ENCODE assay signal across 9 mouse cellular contexts in genomic region chr9:15627785-15628287, GRCm38 (mm10). TPM values are rescaled to one million over a fixed set of nuclear protein-coding genes. Genes with fewer than 3 reads are reported as not detected.
DNase-seq lines count a peak whose midpoint lies in the region; ATAC-seq and TF ChIP-seq lines count a peak whose summit lies in the region.
"Had no signal": no experiment of that assay in that cellular context is flagged by ENCODE, and none has a peak within 500 bp of the region (broad histone marks: within the 10 kb centered on the region; RNA-seq: fewer than 3 reads in every experiment).

TSS of gene Deup1 (minus strand) at chr9:15627933.

- no peaks in the 10 kb centered on the region for H3K4me1 ChIP-seq in ES-Bruce4 (ENCODE audit: control insufficient read depth, insufficient read depth, low read length)
- no peaks in the 10 kb centered on the region for H3K4me1 ChIP-seq in forebrain, postnatal 0 days (ENCODE audit: insufficient read depth)
- 0 out of 2 replicates have a peak, but pooled peaks cover 6% of the 10 kb centered on the region for H3K4me1 ChIP-seq in intestine, embryonic 15.5 days (replicated peaks)
- peaks cover 12% of the 10 kb centered on the region for H3K4me1 ChIP-seq in midbrain, embryonic 10.5 days
- 0 out of 2 replicates have a peak, but pooled peaks cover 4% of the 10 kb centered on the region for H3K4me1 ChIP-seq in stomach, embryonic 15.5 days

- H3K4me2 ChIP-seq in forebrain, postnatal 0 days (ENCODE audit: low read depth): peak within 1 kb of the TSS; percentile 60
- peak within 1 kb of the TSS; percentile 69 for H3K4me2 ChIP-seq in intestine, embryonic 15.5 days (replicated peaks)
- H3K4me2 ChIP-seq in stomach, embryonic 15.5 days: peak within 1 kb of the TSS; percentile 60

- H3K27ac ChIP-seq in ES-Bruce4 (ENCODE audit: insufficient read depth, low read length): no peak within 1 kb of the TSS
- no peak within 1 kb of the TSS for H3K27ac ChIP-seq in forebrain, postnatal 0 days (ENCODE audit: low read depth, low read length)
- H3K27ac ChIP-seq in intestine, embryonic 15.5 days: no peak within 1 kb of the TSS
- peak within 1 kb of the TSS; percentile 71 for H3K27ac ChIP-seq in midbrain, embryonic 10.5 days (replicated peaks)
- H3K27ac ChIP-seq in stomach, embryonic 15.5 days: no peak within 1 kb of the TSS

- no peak within 1 kb of the TSS for H3K9ac ChIP-seq in ES-Bruce4 (ENCODE audit: low read depth, poor library complexity, severe bottlenecking)
- H3K9ac ChIP-seq in forebrain, postnatal 0 days: peak within 1 kb of the TSS; percentile 36
- H3K9ac ChIP-seq in intestine, embryonic 15.5 days: peak within 1 kb of the TSS; percentile 14; the same call in 1 of the 2 replicates
- no peak within 1 kb of the TSS for H3K9ac ChIP-seq in stomach, embryonic 15.5 days

- peak within 1 kb of the TSS; percentile 1 for H3K4me3 ChIP-seq in ES-Bruce4 (ENCODE audit: low read depth, low read length)
- H3K4me3 ChIP-seq in forebrain, postnatal 0 days (ENCODE audit: low read depth, low read length): peak within 1 kb of the TSS; percentile 23
- H3K4me3 ChIP-seq in intestine, embryonic 15.5 days (replicated peaks): peak within 1 kb of the TSS; percentile 25
- H3K4me3 ChIP-seq in midbrain, embryonic 10.5 days: peak within 1 kb of the TSS; percentile 51
- H3K4me3 ChIP-seq in stomach, embryonic 15.5 days (replicated peaks): peak within 1 kb of the TSS; percentile 24
- H3K4me3 ChIP-seq: myocyte had no signal

- intact Hi-C loops in left cerebral cortex, postnatal 4 days (cut with DNase I): no loop called here

- WGBS in forebrain, postnatal 0 days: 4% methylated on average over 27 of the region's 28 CpGs
- 1% methylated on average over 28 of the region's 28 CpGs for WGBS in intestine, embryonic 15.5 days
- 1% methylated on average over 28 of the region's 28 CpGs for WGBS in midbrain, embryonic 10.5 days
- 3% methylated on average over 26 of the region's 28 CpGs for WGBS in stomach, embryonic 15.5 days

- DNase-seq in adrenal gland, adult 2 months: peak; percentile 45
- peak; percentile 57 for DNase-seq in forebrain, postnatal 0 days
- peak; percentile 58 for DNase-seq in left cerebral cortex, postnatal 4 days
- peak; percentile 69 for DNase-seq in midbrain, embryonic 10.5 days (ENCODE audit: low spot score)
- DNase-seq in B cell, adult 2 months: no peak

- no peak for TF ChIP-seq CTCF in ES-Bruce4 (IDR thresholded peaks at IDR 0.05; ENCODE audit: low read depth, low read length)
- TF ChIP-seq CTCF in forebrain, postnatal 0 days (IDR thresholded peaks at IDR 0.05; ENCODE audit: low read depth): no peak

- no peaks in the 10 kb centered on the region for H3K9me3 ChIP-seq in ES-Bruce4 (replicated peaks; ENCODE audit: control insufficient read depth, insufficient read depth, low read length, poor library complexity, severe bottlenecking)
- no peaks in the 10 kb centered on the region for H3K9me3 ChIP-seq in forebrain, postnatal 0 days (ENCODE audit: low read length)
- H3K9me3 ChIP-seq in intestine, embryonic 15.5 days: no peaks in the 10 kb centered on the region
- no peaks in the 10 kb centered on the region for H3K9me3 ChIP-seq in midbrain, embryonic 10.5 days (replicated peaks)
- no peaks in the 10 kb centered on the region for H3K9me3 ChIP-seq in stomach, embryonic 15.5 days

- TF ChIP-seq EP300 in ES-Bruce4 (IDR thresholded peaks at IDR 0.05; ENCODE audit: insufficient read depth, low read depth, low read length): no peak

- TF ChIP-seq POLR2A in ES-Bruce4 (IDR thresholded peaks at IDR 0.05; ENCODE audit: insufficient read depth, low read length): no peak

- H3K36me3 ChIP-seq in ES-Bruce4 (ENCODE audit: control insufficient read depth, insufficient read depth, low read length, poor library complexity, severe bottlenecking): no peaks in the 10 kb centered on the region
- no peaks in the 10 kb centered on the region for H3K36me3 ChIP-seq in forebrain, postnatal 0 days (ENCODE audit: insufficient read depth)
- no peaks in the 10 kb centered on the region for H3K36me3 ChIP-seq in intestine, embryonic 15.5 days
- H3K36me3 ChIP-seq in midbrain, embryonic 10.5 days: no peaks in the 10 kb centered on the region
- H3K36me3 ChIP-seq in stomach, embryonic 15.5 days: no peaks in the 10 kb centered on the region

- peak; percentile 89 for ATAC-seq in forebrain, postnatal 0 days
- peak; percentile 85 for ATAC-seq in intestine, embryonic 15.5 days
- peak; percentile 79; the same call in 1 of the 2 replicates for ATAC-seq in stomach, embryonic 15.5 days (ENCODE audit: insufficient read depth, low FRiP score, low read depth)

- H3K27me3 ChIP-seq in ES-Bruce4 (ENCODE audit: control insufficient read depth, insufficient read depth, low read length, poor library complexity, severe bottlenecking): no peaks in the 10 kb centered on the region
- 0 out of 2 replicates have a peak, but pooled peaks cover 3% of the 10 kb centered on the region for H3K27me3 ChIP-seq in forebrain, postnatal 0 days (ENCODE audit: insufficient read depth, low read length)
- no peaks in the 10 kb centered on the region for H3K27me3 ChIP-seq in intestine, embryonic 15.5 days (replicated peaks)
- H3K27me3 ChIP-seq in midbrain, embryonic 10.5 days (ENCODE audit: low read depth, poor library complexity, severe bottlenecking): peaks cover 11% of the 10 kb centered on the region; the same call in 1 of the 2 replicates
- 0 out of 2 replicates have a peak, but pooled peaks cover 7% of the 10 kb centered on the region for H3K27me3 ChIP-seq in stomach, embryonic 15.5 days (replicated peaks)

RNA-seq across cellular contexts. Expression of gene Deup1, which starts in this region (rescaled TPM):
- not detected in 2 replicates for polyA plus RNA-seq in ES-Bruce4 (2011; ENCODE audit: insufficient read depth, insufficient read length, low read depth, missing spikeins)
- under 1 TPM; 0.09 to 0.24 TPM for total RNA-seq in adrenal gland, adult 2 months (2021)
- polyA plus RNA-seq in adrenal gland, adult 2 months (2012; rRNA removed): 0.10 TPM in 1 of 2 replicates, not detected in the other
- 4.7 and 9.8 TPM in 2 replicates for total RNA-seq in forebrain, postnatal 0 days (2014; rRNA removed)
- 3.2 and 4.8 TPM in 2 replicates for polyA plus RNA-seq in forebrain, postnatal 0 days (2015; fragmentation: Nextera tagmentation; extraction: Ambion mirVana)
- 0.16 and 0.25 TPM in 2 replicates for polyA plus RNA-seq in intestine, embryonic 15.5 days (2015; fragmentation: Nextera tagmentation; extraction: Ambion mirVana)
- total RNA-seq in left cerebral cortex, postnatal 4 days (2021): 1 to 10 TPM; 1.2 to 1.5 TPM
- 0.37 and 0.48 TPM in 2 replicates for polyA plus RNA-seq in midbrain, embryonic 10.5 days (2016; fragmentation: Nextera tagmentation; extraction: Ambion mirVana)
- 0.12 and 0.40 TPM in 2 replicates for polyA plus RNA-seq in stomach, embryonic 15.5 days (2015; fragmentation: Nextera tagmentation; extraction: Ambion mirVana)
- polyA plus RNA-seq: myocyte had no signal

Comparison
In these comparisons a context has a peak if more than half of its experiments do, and no peak if none do; other contexts are left out.
1. Peak in DNase-seq in adrenal gland, adult 2 months; RNA of the gene not detected or under 1 TPM.
2. Peak in ATAC-seq, H3K4me3 ChIP-seq, H3K9ac ChIP-seq and H3K4me2 ChIP-seq in intestine, embryonic 15.5 days; RNA of the gene not detected or under 1 TPM.
3. Peak in DNase-seq, H3K4me3 ChIP-seq and H3K27ac ChIP-seq in midbrain, embryonic 10.5 days; RNA of the gene not detected or under 1 TPM.
4. Peak in ATAC-seq, H3K4me3 ChIP-seq and H3K4me2 ChIP-seq in stomach, embryonic 15.5 days; RNA of the gene not detected or under 1 TPM.
5. H3K4me3 ChIP-seq: peak in every context shown above with its lines; median percentile 51 in midbrain, embryonic 10.5 days; 25 in intestine, embryonic 15.5 days; 24 in stomach, embryonic 15.5 days; 23 in forebrain, postnatal 0 days; 1 in ES-Bruce4.
6. DNase-seq: peak in forebrain, postnatal 0 days (single experiment) and left cerebral cortex, postnatal 4 days (single experiment); none in B cell, adult 2 months (0 of 2).
7. Peak in every context shown above with its lines, with median percentiles within 50 percentile points of each other: ATAC-seq and H3K4me2 ChIP-seq.